Mouse (Mus musculus) liver, adult (tissue): ENCODE data around the gene Gm6657.

Experiments
- GATA4 ChIP-seq: IDR thresholded peaks from 2 replicates; pipeline ENCODE4 v1.6.1; 2014; ENCODE audit warnings: mild to moderate bottlenecking, low read length; ENCODE audit not compliant: insufficient replicate concordance

Gm6657 gene

GRCm38 (mm10) chr12:78227021-78227932 lies 33.2 kb downstream of the Gm6657 start:
- TF ChIP-seq GATA4 = no peak

- no peak for TF ChIP-seq GATA4
Measured at GRCm38 (mm10) chr12:78228139-78228538, 34.1 kb downstream of the Gm6657 start.

- no peak for TF ChIP-seq GATA4
Measured at GRCm38 (mm10) chr12:78232560-78232959, 38.5 kb downstream of the Gm6657 start.

- no peak for TF ChIP-seq GATA4
Measured at GRCm38 (mm10) chr12:78248366-78248765, 54.3 kb downstream of the Gm6657 start.

GRCm38 (mm10) chr12:78249151-78249550 lies 55.1 kb downstream of the Gm6657 start:
- TF ChIP-seq GATA4 = no peak
